Mouse (Mus musculus): Measurements from ENCODE around the gene Mvk. TPM values are rescaled to one million over a fixed set of nuclear protein-coding genes. Genes with fewer than 3 reads are reported as not detected.

Gene Mvk
- total RNA-seq (2021): 1 to 10 TPM; 9.2 to 9.7 TPM

- intact Hi-C loops (cut with DNase I): loop anchor here (5.0 kb wide), 1 partner anchor 61 kb away; the partner anchor contains the start of genes Kctd10 and Ube3b
- peak; percentile 97 for DNase-seq (ENCODE audit: low spot score)
Observed at GRCm38 (mm10) chr5:114443566-114444367, at the start of gene Mvk, which contains the start of gene Mmab. TSS of gene Mvk (plus strand) at chr5:114444269. TSS of gene Mmab (minus strand) at chr5:114444060.

DNA sequence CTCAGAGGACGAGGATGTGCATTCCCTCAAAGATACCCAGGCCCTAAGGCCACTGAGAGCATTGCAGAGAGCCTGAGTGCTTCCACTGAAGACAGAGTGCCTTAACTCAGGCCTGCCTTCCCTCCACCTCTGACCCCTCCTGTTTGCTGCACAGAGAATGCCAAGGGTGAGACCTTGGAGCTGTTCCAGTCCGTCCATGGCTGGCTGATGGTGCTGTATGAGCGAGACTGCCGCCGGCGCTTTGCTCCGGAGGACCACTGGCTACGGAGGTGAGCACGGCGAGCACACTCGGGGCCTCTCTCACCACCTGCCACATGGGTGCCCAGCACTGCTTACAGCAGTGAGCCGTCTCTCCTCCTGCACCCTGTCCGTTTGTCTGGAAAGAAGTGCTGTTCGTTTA, 37.5 kb upstream of the Mvk start:
- DNase-seq (ENCODE audit: low spot score): no peak
- intact Hi-C loops (cut with DNase I): no loop called here

DNA sequence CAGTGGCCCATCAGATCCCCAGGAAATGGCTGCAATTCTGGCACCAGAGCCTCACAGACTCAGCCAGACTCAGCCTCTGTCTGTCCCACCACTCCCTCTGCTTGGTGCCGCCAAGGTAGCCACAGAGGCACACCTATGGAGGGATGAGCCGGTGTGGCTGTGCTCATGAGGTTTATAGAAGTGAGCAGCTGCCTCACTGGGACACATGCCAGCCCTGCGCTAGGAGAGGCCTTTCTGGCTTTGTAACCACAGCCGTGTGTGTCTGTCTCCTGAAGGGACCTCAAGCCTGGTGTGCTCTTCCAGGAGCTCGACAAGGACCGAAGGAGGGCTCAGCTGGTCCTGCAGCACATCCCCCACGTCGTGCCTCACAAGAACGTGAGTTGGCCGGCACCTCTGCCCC, 36.8 kb upstream of the Mvk start:
- intact Hi-C loops (cut with DNase I): no loop called here
- DNase-seq (ENCODE audit: low spot score): no peak

- intact Hi-C loops (cut with DNase I): no loop called here
- no peak for DNase-seq (ENCODE audit: low spot score)
Observed at GRCm38 (mm10) chr5:114407810-114408209, 36.3 kb upstream of the Mvk start.

- no peak for DNase-seq (ENCODE audit: low spot score)
- intact Hi-C loops (cut with DNase I): no loop called here
Observed at GRCm38 (mm10) chr5:114408846-114409245, 35.2 kb upstream of the Mvk start.

GRCm38 (mm10) chr5:114410429-114410828, 33.6 kb upstream of the Mvk start:
- no peak for DNase-seq (ENCODE audit: low spot score)
- intact Hi-C loops (cut with DNase I): no loop called here

DNA sequence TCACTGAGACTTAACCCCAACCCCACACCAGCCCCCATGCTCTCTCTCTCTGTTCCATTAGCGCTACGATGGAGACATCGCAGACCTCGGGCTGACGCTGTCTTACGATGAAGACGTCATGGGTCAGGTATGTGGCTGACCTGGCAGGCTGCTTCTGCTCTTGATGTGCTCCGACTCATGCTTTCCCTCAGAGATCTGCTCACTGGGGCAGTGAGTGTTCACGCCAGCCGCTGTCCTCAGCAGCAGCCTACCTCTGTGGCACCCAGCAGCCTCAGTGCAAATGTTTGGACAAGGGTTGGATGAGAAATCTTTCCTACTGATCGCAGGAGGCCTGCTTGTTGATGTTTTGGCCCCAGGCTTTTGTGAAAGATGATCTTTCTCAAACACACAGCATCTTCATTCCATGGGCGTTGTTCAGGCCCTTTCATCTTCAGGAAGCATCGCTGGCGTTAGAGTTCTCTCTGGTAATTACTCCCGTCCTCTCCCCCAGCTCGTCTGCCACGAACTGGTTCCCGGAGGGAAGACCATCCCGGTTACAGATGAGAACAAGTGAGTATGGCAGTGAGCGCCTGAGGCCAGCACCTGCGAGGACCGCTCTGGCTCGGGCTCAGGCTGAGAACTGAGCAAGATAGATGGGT, 31.6 kb upstream of the Mvk start:
- intact Hi-C loops (cut with DNase I): no loop called here
- no peak for DNase-seq (ENCODE audit: low spot score)

DNA sequence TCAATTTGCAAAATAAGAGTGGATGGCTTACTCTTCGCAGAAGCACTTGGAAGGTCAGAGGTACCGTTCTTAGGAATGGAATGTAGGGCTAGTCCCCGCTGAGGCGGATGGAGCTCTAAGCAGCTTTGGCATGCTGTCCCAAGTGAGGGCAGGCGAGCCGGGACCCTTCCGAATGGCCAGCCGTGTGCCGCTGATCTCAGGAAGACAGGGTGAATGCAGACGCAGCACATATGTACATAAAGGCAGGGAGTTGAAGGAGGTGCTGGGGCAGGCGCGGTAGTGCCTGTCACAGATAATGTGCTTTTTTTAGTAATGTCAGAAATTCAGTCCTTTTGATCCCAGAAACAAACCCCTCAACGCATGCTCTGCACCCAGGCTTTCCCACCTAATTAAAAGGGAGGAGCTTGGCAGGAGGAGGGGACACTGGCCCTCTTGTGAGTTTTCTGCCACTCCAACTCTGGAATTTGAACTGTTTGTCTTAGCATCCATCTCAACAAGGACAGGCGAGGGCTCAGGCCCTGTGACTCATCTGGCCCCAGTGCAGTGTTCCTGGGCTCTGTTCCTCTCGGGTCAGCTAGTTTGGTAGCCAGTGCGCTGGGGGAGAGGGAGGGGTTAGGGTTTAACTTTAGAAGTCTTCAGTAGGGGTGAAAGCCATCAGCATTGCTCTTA, 30.9 kb upstream of the Mvk start:
- peak; percentile 13 for DNase-seq (ENCODE audit: low spot score)
- intact Hi-C loops (cut with DNase I): no loop called here

DNA sequence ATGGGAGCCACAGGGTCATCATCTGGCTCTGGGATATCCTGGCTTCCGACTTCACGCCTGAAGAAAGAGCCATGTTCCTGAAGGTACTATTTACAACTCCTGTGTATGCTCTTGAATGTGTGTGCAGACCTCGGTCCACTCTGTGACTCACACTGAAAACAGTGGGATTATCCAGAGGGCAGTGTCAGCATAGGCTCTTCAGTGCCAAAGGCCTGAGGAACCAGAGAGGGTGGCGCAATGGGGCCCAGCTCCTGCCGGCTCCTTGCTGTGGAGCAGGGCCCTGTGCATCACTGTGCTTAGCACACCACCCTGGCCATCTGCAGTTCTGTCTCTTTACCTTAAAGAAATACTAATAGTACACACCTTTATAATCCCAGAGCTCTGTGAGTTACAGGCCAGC, 28.5 kb upstream of the Mvk start:
- intact Hi-C loops (cut with DNase I): no loop called here
- no peak for DNase-seq (ENCODE audit: low spot score)

DNA sequence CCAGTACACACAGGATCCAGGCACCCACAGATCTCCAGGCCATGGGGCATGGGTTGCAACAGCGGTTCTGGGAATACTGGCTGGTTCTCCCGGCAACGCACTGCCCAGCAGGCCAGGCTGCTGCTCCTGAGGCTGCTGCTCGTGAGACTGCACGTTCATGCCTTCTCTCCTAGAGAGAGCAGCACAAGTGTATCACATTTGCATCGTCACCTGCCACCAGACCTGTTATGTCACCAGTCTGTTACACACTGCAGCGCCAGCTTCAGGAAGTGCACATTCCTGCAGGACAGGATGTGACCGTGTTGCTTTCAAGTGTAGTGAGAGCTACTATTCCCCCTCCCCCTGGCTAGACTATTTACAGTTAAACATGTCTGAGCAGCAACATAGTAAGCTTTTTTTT, 27.2 kb upstream of the Mvk start:
- DNase-seq (ENCODE audit: low spot score): no peak
- intact Hi-C loops (cut with DNase I): no loop called here

- no peak for DNase-seq (ENCODE audit: low spot score)
- intact Hi-C loops (cut with DNase I): no loop called here
Observed at GRCm38 (mm10) chr5:114418541-114418940, 25.5 kb upstream of the Mvk start.

- DNase-seq (ENCODE audit: low spot score): no peak
Observed at GRCm38 (mm10) chr5:114421561-114422298, 22.3 kb upstream of the Mvk start.

GRCm38 (mm10) chr5:114422591-114422990, 21.5 kb upstream of the Mvk start:
- intact Hi-C loops (cut with DNase I): no loop called here
- DNase-seq (ENCODE audit: low spot score): no peak

More at GRCm38 (mm10) chr5:114421561-114422298, 22.3 kb upstream of the Mvk start:
- intact Hi-C loops (cut with DNase I): no loop called here

DNA sequence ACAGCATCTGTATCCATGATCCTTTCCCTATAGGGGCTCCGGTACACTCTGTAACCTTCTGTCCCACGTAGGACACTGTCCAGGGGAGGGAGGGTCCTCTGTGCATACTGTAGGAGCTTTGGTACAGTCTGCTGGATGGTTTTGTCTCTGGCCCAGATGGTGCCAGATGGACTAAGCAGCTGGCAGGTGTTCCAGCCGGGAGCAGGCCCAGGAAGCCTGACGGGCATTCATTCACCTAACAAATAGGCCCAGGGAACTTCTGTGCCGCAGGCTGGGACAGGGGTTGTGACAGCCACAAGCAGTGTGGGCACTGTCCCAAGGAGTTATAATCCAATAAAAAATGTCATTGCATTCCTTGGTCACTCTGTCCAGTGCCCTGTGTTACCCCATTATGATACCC, 20.1 kb upstream of the Mvk start:
- intact Hi-C loops (cut with DNase I): no loop called here
- no peak for DNase-seq (ENCODE audit: low spot score)

DNA sequence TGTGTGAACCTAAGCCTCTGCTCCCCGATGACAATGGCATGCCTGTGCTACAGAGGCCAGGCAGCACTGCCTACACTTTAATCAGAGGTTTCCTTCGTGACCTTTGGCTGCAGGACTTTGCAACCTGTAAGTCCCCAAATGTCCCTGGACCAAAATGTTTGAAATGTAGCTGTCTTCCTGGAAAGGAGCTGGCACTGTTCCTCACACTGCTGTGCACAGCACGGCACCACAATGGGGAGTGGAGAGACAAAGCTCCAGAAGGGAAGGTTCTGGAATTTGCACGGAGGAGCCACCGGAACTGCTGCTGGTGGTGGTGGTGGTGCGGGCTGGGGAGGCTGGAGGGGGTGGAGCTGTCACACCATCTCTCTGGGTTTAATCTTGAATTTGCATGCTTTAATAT, 17.3 kb upstream of the Mvk start:
- intact Hi-C loops (cut with DNase I): no loop called here
- DNase-seq (ENCODE audit: low spot score): no peak

- intact Hi-C loops (cut with DNase I): no loop called here
- no peak for DNase-seq (ENCODE audit: low spot score)
Observed at GRCm38 (mm10) chr5:114428621-114429020, 15.4 kb upstream of the Mvk start.

DNA sequence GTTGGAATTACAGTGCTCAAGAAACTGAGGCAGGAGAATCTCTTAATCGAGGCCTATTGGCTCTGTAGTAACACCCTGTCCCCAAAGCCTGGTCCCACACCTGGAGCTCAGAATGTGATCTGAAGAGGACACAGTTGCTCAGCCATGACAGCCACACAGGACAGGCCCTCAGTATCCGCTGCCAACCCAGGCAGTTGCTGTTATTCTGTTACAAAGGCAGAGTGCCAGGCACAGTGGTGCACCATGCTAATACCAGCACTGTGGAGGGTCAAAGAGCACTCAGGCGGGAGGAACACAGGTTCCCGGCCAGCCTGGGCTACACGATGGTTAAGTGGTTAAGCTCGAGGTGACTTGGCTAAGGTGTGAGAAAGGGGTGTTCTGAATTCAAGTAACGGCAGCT, 14.3 kb upstream of the Mvk start:
- intact Hi-C loops (cut with DNase I): no loop called here
- DNase-seq (ENCODE audit: low spot score): no peak

DNA sequence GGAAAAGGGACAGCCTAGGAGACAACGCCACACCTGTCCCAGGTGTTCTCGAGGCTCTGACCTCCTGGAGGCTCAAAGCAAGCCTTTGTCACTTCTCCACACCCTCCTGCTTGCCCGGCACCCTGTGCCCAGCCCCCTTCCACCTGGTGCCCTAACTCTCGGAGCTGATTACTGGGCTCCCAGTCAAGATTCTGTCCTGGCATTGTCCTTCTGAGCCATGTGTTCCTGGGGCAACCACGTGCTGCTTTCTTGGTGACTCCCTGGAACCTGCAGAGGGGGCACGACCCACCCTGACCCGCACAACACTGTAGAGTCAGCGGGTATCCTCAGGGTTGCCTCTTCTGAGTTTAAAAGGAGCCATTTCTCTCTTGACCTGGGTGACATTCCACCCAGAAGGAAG, 9.7 kb upstream of the Mvk start:
- intact Hi-C loops (cut with DNase I): no loop called here
- no peak for DNase-seq (ENCODE audit: low spot score)

DNA sequence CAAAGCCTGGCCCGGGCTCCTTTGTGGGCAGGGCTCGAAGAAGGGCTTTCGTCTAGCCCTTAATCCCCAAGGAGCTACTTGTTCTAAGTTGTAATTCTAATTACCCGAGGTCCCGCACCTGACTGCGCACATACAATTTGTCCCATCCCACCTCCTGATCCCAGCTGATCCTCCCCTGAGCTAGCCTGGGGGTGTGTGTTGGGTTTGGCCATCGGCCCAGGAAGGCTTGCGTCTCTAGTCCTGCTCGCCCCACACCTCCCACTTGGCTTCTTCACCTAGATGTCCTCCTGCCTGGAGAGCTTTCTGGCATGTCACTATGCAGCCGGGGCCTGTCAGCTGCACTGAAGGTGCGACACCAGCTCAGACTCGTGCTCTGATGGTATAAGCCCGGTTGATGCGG, 8.5 kb upstream of the Mvk start:
- no peak for DNase-seq (ENCODE audit: low spot score)
- intact Hi-C loops (cut with DNase I): no loop called here

- intact Hi-C loops (cut with DNase I): loop anchor here (5.0 kb wide), 1 partner anchor 62 kb away; the partner anchor contains the start of genes Kctd10 and Ube3b
- DNase-seq (ENCODE audit: low spot score): no peak
Observed at GRCm38 (mm10) chr5:114444368-114444692, 261 bp downstream of the Mvk start.

Measured in heart, postnatal 25 days (tissue).